Mouse (Mus musculus) intestine, postnatal 0 days (tissue): Measurements from ENCODE around the gene Snx30. TPM values are rescaled to one million over a fixed set of nuclear protein-coding genes. Genes with fewer than 3 reads are reported as not detected.

Source experiments
- ATAC-seq: fragments of 200-750 bp; cut with Nextera tagmentation; 2 replicates; pipeline ENCODE4 v1.8.0; 2017; ENCODE audit warnings: mild to moderate bottlenecking, moderate TSS enrichment, moderate library complexity
- H3K27ac ChIP-seq: fragments of 300-500 bp; sonication (generic); 2 replicates; pipeline ENCODE4 v1.5.1; 2014; ENCODE audit warnings: mild to moderate bottlenecking, low read depth, low read length, moderate library complexity
- H3K27me3 ChIP-seq: fragments of 300-500 bp; sonication (generic); replicated peaks from 2 replicates; pipeline ENCODE4 v1.6.1; 2014; ENCODE audit warnings: low read length, mixed read lengths; ENCODE audit not compliant: control insufficient read depth, insufficient read depth
- H3K36me3 ChIP-seq: fragments of 300-500 bp; sonication (generic); 2 replicates; pipeline ENCODE4 v1.6.1; 2014; ENCODE audit warnings: mild to moderate bottlenecking, moderate library complexity; ENCODE audit not compliant: control insufficient read depth, insufficient read depth
- H3K4me1 ChIP-seq: fragments of 300-500 bp; sonication (generic); replicated peaks from 2 replicates; pipeline ENCODE4 v1.6.1; 2014; ENCODE audit warnings: antibody characterized with exemption, low read length, mixed read lengths; ENCODE audit not compliant: control insufficient read depth, insufficient read depth
- H3K4me2 ChIP-seq: fragments of 300-500 bp; sonication (generic); replicated peaks from 2 replicates; pipeline ENCODE4 v1.6.1; 2014; ENCODE audit warnings: low read depth, mild to moderate bottlenecking, moderate library complexity
- H3K4me3 ChIP-seq: fragments of 300-500 bp; sonication (generic); 2 replicates; pipeline ENCODE4 v1.5.1; 2014; ENCODE audit warnings: low read depth, low read length
- H3K9ac ChIP-seq: fragments of 300-500 bp; sonication (generic); 2 replicates; pipeline ENCODE4 v1.6.1; 2014; ENCODE audit warnings: mild to moderate bottlenecking, low read depth, low read length
- H3K9me3 ChIP-seq: fragments of 300-500 bp; sonication (generic); 2 replicates; pipeline ENCODE4 v1.6.1; 2016; ENCODE audit warnings: mixed run types; ENCODE audit not compliant: control insufficient read depth
- CTCF ChIP-seq: sonication (generic); IDR thresholded peaks from 2 replicates; pipeline ENCODE4 v1.5.1; 2016; ENCODE audit warnings: low read depth, mild to moderate bottlenecking, control low read depth, antibody characterized with exemption, moderate library complexity
- WGBS: fragments of 180-500 bp; shearing (Covaris S2); extraction: QIAGEN DNeasy Blood & Tissue Kit; methylation state at CpG from one replicate; pipeline ENCODE4 v1.1.7; 2014; 5-methylcytosine and 5-hydroxymethylcytosine counted together
- polyA plus RNA-seq: library from polyadenylated mRNA; unstranded; fragments of >200 nt; fragmentation: Nextera tagmentation; extraction: Ambion mirVana; gene quantifications from 2 replicates; pipeline ENCODE4 v1.2.1, GENCODE M21; 2015

Snx30 gene
- polyA plus RNA-seq, 1 experiment from 2014 or later = 5.1 TPM

- H3K9me3 ChIP-seq = no peaks in the 10 kb centered on the region
- H3K27me3 ChIP-seq = no peaks in the 10 kb centered on the region
- H3K36me3 ChIP-seq = peaks cover 10% of the 10 kb centered on the region; the same call in 1 of the 2 replicates
- no peak overlapping the region for H3K4me2 ChIP-seq
- no peak for ATAC-seq
- H3K27ac ChIP-seq = no peak overlapping the region
- H3K4me3 ChIP-seq = no peak overlapping the region
- H3K4me1 ChIP-seq = no peaks in the 10 kb centered on the region
- 84% methylated on average over 2 of the region's 2 CpGs for WGBS
- H3K9ac ChIP-seq = no peak overlapping the region
- no peak for TF ChIP-seq CTCF
Observed at GRCm38 (mm10) chr4:59877025-59877424, 71.4 kb downstream of the Snx30 start.

DNA sequence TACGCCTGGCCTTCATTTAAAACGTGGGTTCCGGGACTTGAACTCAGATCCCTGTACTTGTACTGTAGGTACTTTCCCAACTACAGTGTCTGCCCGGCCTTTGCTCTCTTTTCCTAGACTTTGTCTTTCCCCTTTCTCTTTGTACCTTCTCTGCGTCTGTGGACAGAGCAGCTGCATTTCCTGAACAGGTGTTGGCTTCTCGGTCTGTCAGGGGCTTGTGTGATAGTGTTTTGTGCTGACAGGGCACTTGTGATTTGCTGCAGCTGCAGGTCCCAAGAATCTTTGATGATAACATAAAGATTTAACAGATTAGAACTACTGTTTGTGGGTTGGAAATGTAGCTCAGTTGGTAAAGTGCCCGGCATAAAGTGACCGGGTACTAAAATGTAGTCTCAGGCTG, 73.0 kb downstream of the Snx30 start:
- no peak for TF ChIP-seq CTCF
- Histone ChIP-seq H3K4me1 (no peaks in the 10 kb centered on the region), H3K9ac (no peak overlapping the region), H3K27me3 (no peaks in the 10 kb centered on the region), H3K36me3 (peaks cover 21% of the 10 kb centered on the region; the same call in 1 of the 2 replicates), H3K4me2 (no peak overlapping the region), H3K27ac (no peak overlapping the region), H3K9me3 (no peaks in the 10 kb centered on the region), H3K4me3 (no peak overlapping the region)
- 79% methylated on average over 8 of the region's 8 CpGs for WGBS
- no peak for ATAC-seq

DNA sequence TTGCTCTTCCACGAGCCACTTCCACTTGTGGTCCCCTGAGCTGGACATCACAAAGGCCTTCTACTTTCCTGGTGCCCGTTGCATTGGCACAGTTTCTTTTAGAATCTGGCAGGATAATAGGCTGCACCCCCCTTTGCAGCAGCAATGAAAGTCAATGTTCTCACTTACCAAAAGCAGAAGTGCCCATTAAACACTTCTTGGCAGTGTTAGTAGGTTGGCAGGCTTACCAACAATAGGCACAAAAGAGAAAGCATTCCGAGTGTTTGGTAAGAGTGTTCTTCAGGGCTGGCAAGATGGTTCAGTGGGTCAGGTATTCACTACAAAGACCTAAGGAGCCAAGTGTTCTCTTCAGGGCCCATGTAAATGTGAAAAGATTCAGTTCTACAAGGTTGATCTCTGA, 73.8 kb downstream of the Snx30 start:
- no peak overlapping the region for H3K27ac ChIP-seq
- no peak overlapping the region for H3K4me2 ChIP-seq
- peaks cover 21% of the 10 kb centered on the region; the same call in 1 of the 2 replicates for H3K36me3 ChIP-seq
- H3K27me3 ChIP-seq = no peaks in the 10 kb centered on the region
- TF ChIP-seq CTCF = no peak
- no peaks in the 10 kb centered on the region for H3K9me3 ChIP-seq
- no peak for ATAC-seq
- WGBS = 95% methylated on average over 3 of the region's 3 CpGs
- no peaks in the 10 kb centered on the region for H3K4me1 ChIP-seq
- H3K9ac ChIP-seq = no peak overlapping the region
- H3K4me3 ChIP-seq = no peak overlapping the region

GRCm38 (mm10) chr4:59880725-59881124, 75.1 kb downstream of the Snx30 start:
- WGBS = 88% methylated on average over 5 of the region's 5 CpGs
- no peak for TF ChIP-seq CTCF

GRCm38 (mm10) chr4:59881210-59881609, 75.6 kb downstream of the Snx30 start:
- no peak for ATAC-seq
- TF ChIP-seq CTCF = no peak
- H3K9me3 ChIP-seq = no peaks in the 10 kb centered on the region
- H3K4me2 ChIP-seq = no peak overlapping the region
- H3K4me1 ChIP-seq = no peaks in the 10 kb centered on the region
- no peak overlapping the region for H3K4me3 ChIP-seq
- H3K36me3 ChIP-seq = peaks cover 30% of the 10 kb centered on the region; the same call in 1 of the 2 replicates
- 67% methylated on average over 2 of the region's 2 CpGs for WGBS
- H3K27ac ChIP-seq = no peak overlapping the region
- no peaks in the 10 kb centered on the region for H3K27me3 ChIP-seq
- H3K9ac ChIP-seq = no peak overlapping the region

More at GRCm38 (mm10) chr4:59880725-59881124, 75.1 kb downstream of the Snx30 start:
- ATAC-seq = no peak
- Histone ChIP-seq H3K4me3 (no peak overlapping the region), H3K9me3 (no peaks in the 10 kb centered on the region), H3K36me3 (peaks cover 30% of the 10 kb centered on the region; the same call in 1 of the 2 replicates), H3K4me1 (no peaks in the 10 kb centered on the region), H3K9ac (no peak overlapping the region), H3K4me2 (no peak overlapping the region), H3K27ac (no peak overlapping the region), H3K27me3 (no peaks in the 10 kb centered on the region)

GRCm38 (mm10) chr4:59884136-59884696, 78.6 kb downstream of the Snx30 start:
- no peak for TF ChIP-seq CTCF
- no peak overlapping the region for H3K4me2 ChIP-seq
- H3K4me3 ChIP-seq = no peak overlapping the region

More at GRCm38 (mm10) chr4:59884136-59884696, 78.6 kb downstream of the Snx30 start:
- no peaks in the 10 kb centered on the region for H3K27me3 ChIP-seq
- no peak overlapping the region for H3K9ac ChIP-seq
- no peaks in the 10 kb centered on the region for H3K4me1 ChIP-seq
- no peak overlapping the region for H3K27ac ChIP-seq
- H3K36me3 ChIP-seq = peaks cover 30% of the 10 kb centered on the region; the same call in 1 of the 2 replicates
- ATAC-seq = no peak
- H3K9me3 ChIP-seq = no peaks in the 10 kb centered on the region
- WGBS = 63% methylated on average over 6 of the region's 6 CpGs
